Mouse (Mus musculus) c-Kit-negative CD71-positive TER-119-positive erythroid progenitor cells, embryonic 14.5 days (primary cell): Measurements from ENCODE around the gene Ccdc47.
"Not testable (repeated sequence)": the region's sequence is repeated elsewhere in the genome, so short reads cannot be mapped to it uniquely, and the experiment has no call there.

Source experiments
- DNase-seq: peaks from one replicate; pipeline ENCODE4 v3.0.0-alpha.2; 2013; ENCODE audit warnings: low read depth, low spot score

The Ccdc47 gene

DNA sequence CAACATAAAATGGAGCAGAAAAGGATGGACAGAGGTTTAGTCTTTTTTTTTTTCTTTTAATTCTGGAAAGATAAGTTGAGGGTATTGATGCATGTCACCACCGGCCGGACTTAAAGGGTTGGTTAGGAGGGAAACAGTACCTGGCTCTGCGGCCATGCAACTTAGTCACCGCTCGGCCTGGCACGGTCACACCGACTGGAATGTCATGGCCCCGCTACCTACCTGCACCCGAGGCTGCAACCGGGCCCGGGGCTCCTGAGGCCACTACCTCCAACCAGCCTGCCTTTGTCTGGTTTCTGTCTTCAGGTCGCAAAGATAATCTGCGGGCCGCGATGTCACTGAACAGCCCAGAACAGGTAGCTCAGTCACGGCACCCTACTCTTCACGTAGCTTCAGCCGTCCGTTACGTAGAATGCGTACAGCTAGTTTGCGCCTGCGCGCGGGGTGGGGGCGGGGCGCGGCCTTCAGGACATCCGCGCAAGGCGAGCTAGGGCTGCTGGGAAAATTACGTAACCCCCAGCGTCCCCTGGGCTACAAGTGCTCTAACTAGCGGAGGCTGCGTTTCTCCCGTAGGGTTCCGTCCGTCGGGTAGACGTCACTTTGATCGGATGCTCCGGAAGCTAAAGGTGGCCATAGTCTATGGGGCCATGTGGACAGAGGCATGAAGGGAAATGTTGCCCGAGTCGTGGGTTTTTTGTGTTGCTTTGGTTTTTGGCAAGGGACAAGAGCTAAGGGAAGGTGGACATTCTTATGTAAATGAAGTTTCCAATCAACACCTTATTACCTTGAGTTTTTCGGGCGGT lies at the start of gene Ccdc47:
TSS of gene Ccdc47 (minus strand) at position 418 of the 803 bp plus-strand sequence.
- DNase-seq, result peak; percentile 97

DNA sequence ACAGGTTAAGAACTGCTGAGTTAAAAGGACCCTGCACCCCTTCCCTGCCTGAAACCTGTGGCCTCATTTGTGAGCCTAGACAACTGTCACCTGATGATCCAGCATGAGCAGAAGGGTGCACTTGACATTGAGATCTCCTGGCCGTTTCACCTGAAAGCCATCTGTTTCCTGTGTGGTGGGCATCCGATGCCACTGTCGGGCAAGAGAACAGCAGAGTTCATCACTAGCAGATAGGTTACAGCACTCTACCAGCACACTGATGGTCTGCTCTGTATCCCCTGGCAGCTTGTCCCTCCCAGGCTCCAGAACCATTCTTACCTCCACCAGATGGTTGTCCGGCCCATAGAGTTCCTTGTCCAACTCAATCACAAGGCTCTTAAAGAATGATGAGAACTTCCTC lies 49.4 kb upstream of the Ccdc47 start:
- DNase-seq, result no peak

DNA sequence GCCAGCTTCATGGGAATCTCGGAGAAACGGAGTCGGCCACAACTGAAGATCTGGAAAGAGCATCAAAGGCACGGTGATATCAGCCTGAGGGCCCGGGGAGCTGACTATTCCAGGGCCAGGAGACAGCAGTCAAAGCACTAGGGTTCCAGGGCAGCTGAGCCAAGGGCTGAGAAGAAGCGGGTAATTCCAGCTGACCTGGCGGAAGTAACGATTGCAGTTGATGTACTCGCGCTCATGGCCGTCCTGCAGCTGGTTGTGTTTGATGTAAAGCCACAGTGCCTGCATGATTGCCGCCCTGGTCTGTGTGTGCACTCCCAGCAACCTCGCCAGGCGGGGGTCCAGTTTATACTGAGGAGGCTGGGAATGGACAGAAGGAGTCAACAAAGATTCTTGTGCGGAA lies 48.8 kb upstream of the Ccdc47 start:
- DNase-seq, result no peak

DNA sequence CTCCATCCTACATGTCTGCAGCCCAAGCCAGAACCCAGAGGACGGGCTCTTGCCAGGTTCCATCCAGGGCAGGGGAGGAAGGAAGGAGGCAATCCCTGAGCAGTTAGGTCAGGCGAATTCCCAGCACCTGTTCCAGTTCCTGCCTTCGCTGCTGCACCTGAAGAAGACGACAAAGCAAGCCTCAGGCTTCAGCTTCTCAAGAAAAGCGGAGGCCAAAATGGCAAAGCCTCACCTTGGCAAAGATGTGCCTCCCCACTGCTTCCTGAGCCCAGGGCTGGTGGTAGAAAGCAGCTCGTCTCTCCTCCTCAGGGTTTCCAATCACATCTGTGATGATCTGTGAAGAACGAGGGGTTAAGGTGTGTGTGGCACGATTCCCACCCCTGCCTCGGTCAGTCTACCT lies 47.8 kb upstream of the Ccdc47 start:
- DNase-seq, result no peak

DNA sequence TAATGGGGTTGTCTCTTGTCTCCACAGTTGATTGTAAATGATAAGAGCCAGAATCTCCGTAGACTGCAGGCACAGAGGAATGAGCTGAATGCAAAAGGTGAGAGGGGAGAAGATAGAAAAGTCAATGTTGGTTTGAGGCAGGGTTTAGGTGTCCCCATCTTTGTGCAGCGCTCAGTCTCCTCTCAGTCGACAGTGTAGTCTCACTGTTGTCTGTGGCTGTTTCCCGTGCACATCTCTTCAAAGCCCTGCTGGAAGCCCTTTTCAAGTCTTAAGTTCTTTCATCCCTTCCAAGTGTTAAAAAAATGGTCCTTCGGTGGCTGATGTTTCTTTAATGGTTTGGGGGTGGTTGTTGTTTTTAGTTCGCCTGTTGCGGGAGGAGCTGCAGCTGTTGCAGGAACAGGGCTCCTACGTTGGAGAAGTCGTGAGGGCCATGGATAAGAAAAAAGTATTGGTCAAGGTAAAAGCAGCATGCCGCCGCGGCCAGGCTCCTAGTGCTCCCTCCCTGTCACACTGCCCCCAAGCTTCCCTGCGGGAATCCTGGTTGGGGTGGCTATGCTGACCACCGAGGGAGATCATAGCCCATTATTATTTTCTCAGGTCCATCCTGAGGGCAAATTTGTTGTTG lies 44.8 kb upstream of the Ccdc47 start:
- no peak for DNase-seq

DNA sequence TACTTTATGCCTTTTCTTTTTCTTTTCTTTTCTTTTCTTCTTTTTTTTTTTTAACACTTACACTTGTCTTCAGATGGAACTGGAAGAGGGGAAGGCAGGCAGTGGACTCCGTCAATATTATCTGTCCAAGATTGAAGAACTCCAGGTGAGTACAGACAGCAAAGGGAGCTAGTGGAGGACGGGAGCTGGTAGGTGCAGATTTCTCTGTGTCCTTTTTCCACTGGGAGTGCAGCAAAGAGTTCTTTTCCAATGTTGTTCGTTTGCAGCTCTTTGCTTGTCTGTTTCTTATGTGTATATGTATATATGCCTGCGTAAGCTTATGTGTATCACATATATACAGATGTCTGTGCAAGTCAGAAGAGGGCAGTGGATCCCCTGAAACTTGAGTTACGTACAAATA lies 40.6 kb upstream of the Ccdc47 start:
- no peak for DNase-seq

DNA sequence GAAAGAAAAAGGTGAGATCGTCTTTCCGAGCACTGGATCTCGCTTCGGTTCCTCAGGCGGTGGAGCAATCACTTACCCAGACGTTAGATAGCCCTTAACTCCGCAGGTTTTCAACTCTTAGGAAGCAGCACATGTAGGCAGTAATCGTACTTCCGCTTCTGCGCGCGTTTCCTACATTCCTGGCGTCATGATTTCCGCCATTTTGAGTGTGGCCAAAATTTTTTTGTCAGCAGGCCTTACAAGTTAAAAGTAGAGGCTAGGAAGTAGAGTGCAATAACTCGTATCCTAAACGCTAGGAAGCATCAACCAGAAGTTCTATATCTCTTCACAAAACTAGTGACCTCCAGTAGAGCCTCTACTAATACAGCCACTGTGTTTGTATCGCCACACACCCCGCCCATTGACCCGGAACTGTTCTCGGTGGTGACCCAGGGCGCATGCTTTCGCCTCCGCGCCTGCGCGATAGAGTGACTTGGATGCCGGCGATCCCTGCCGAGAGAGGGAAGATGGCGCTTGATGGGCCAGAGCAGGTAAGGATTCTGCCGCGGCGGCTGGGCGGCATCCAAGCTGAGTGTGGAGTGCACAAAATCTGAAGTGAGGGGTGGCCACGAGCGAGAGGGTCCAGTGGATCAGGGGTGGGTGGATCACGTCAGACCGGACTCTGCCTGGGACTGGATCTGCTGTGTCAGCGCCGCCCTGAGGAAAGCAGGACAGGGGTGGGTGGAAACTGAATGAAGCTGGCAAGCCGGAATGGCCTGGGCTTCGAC lies 39.7 kb upstream of the Ccdc47 start, which contains the start of the genes Ftsj3 and Psmc5:
TSS of gene Ftsj3 (minus strand) at position 395 of the 767 bp plus-strand sequence.
TSS of gene Psmc5 (plus strand) at position 470 of the 767 bp plus-strand sequence.
- DNase-seq, result peak; percentile 97

DNA sequence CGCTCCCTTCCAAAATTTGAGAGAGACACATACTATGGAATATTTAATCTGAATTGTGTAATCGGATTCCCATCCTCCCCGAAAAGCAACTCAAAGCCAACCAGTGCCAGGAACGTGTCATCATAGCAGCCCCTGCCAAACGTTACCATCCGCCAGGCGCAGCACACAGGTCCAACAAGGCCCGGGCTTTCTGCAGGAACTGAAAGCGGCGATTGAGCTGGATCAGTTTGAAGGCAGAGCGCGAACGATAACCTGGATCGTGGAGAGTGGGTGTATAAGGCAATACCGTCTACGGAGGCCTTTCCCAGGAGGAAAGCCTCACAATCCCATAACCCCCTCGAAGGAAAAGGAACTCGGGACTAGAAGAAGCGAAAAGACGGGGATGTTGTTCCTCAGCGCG lies 39.0 kb upstream of the Ccdc47 start:
- no peak for DNase-seq

DNA sequence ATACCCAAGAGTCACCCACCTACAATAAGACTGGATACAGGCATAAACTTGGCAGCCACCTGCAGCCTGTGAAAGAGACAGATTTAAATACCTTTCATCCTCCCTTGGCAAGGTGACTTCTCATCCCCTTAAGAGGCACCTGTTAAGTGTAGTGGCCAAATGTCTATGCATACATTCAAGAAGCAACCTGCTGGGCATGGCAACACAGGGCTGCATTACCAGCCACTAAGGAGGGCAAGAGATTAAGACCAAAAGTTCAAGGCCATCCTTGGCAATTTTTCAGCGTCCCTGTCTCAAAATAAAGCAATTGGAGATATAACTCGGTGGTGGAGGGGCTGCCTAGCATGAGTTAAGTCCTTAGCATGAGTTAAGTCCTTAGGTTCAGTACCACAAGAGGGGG lies 38.6 kb upstream of the Ccdc47 start:
- no peak for DNase-seq

DNA sequence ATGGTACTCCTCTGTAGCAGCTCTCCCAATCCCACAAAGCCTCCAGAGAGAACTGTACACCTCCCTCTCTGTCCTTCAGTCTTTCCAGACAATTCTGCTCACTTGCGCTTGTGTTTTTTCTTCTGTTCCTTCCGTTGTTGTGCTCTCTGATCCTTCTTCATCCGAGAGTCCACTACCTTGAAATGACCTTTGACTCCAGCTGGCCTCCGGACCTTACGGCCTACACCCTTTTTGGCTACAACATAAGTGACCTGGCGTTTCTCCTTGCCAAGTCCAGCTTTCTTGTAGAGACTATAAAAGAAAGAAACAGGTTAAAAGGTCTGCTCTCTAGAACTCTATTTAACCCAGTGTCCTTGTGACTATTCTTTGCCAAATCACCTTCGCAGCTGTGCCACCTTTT lies 33.2 kb upstream of the Ccdc47 start:
- DNase-seq, result no peak

DNA sequence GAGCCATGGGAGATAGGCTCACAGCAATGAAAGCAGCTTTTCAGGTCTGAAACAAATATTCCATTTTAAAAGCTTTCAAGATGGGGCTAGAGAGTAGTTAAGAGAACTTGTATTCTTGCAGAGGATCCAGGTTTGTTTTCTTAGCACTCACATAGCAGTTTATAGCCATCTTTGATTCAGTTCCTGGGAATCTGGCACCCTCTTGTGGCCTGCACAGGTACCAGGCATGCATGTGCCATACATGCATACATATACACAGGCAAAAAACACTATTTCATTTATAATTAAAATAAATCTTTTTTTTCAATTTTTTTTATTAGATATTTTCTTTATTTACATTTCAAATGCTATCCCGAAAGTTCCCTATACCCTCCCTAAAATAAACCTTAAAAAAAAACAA lies 30.7 kb upstream of the Ccdc47 start:
- no peak for DNase-seq

DNA sequence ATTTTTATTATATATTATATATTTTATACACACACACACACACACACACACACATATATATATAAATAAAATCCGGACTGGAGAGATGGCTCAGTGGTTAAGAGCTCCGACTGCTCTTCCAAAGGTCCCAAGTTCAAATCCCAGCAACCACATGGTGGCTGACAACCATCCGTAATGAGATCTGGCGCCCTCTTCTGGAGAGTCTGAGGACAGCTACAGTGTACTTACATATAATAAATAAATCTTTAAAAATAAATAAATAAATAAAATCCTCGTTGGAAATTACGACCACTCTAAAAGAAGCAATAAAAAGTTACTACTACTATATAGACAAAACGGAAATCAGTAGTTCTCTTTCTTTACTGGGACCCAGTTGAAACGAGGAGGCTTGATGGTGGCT lies 17.8 kb upstream of the Ccdc47 start:
- not testable (repeated sequence) for DNase-seq

DNA sequence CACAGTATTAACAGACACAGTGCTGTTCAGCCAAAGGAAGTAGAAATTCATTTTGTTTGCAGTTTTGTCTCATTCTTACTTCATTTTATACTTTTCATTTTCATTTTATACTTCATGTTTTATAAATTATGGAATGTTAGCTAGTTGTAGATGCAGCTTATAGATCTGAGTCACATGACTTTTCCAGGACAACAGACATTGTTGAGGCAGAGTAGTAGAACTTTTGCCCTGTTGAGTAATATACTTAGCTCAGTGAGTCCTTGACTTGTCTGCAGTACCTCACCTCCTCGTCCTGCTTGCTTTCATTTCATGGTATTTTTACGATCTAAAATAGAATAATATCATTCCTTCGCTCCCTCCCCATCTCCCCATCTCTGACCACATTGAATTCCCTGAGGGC lies 4.5 kb upstream of the Ccdc47 start:
- DNase-seq, result no peak

DNA sequence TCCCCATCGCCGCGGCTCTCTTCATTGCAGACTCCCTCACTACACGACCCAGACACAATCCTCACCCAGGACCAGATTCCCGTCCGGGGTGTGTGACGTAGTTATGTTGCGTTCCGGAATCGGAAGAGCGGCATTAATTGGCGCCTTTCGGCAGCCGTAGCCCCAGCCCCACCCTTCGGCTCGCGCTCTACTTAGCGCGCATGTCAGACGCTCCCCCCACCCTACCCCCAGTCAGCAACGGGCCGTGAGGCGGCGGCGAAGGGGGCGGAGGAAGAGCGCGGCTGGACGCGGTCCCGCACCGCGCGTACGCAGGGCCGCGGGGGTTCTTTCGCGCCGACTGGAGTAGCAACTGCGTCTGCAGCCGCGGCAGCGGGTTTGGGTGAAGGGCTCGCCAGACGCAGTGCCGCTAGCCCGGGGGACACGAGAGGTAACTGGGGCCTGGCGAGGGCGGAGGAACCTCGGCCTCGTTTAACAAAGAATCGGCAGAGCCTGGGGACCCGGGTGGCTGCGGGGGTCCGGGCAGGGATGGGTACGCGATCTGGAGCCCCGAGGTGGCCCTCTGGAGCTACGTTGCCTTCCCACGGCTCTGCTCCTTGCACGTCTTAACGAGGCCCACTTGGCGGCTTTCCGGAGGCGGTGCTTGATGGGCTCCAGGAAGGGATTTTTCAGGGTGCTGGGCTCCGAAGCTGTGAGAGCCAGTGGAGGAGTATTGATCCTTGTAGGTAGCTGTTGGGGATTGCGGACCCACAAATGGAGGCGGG lies 766 bp upstream of the Ccdc47 start, which contains the start of gene Ddx42:
TSS of gene Ddx42 (plus strand) at position 197 of the 761 bp plus-strand sequence.
- peak; percentile 90 for DNase-seq

DNA sequence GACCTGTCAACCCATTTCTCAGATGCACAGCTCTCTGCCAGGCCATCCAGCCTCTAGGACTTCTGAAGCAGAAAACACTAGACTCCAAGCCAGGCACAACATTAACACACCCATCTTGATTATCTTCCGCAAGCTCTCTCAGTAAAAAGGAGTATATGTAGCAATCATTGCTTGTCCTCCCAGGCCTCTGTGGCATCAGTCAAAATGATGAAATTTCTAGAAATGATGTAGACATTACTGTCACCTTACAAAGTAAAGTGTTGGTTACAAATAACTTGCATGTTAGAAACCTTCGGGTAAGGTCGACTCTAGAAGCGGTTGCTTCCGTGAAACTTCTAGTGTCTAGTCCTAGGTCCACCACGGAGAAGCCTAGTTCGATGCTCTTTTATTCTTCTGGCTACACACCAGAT lies 689 bp downstream of the Ccdc47 start:
- peak; percentile 21 for DNase-seq

DNA sequence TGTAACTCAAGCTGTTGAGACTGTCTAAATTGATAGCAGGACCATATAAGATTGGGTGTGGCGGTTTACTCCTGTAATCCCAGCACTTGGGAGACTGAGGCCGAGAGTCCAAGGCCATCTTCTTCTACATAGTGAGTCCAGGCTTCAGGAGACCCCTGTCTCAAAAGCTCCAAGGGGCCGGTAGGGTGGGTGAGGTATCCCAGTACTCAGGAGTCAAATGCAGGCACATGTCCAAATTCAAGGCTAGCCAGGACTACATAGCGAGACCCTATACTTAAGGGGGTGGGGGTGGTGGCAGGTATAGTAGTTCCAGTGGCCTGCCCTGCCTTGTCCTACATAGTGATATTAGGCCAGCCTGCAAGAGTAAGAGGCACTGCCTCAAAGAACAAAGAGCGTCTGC lies 1.3 kb downstream of the Ccdc47 start:
- DNase-seq, result no peak

DNA sequence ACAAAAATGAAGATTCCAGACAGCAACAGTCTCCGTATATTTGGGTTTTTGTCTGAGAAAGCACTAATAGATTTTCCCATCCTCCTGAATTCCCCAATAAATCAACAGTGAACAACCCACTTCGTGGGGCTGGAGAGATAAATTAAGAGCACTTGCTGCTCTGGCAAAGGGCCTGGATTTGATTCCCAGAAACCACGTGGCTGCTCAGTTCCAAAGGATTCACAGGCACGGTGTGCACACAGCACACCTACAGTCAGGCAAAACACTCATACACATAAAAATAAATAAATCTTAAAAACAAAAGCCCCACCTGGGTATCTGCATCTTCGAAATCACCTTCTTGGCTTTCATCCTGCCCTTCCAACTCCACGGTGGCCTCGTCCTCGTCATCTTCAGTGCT lies 3.4 kb downstream of the Ccdc47 start:
- no peak for DNase-seq

DNA sequence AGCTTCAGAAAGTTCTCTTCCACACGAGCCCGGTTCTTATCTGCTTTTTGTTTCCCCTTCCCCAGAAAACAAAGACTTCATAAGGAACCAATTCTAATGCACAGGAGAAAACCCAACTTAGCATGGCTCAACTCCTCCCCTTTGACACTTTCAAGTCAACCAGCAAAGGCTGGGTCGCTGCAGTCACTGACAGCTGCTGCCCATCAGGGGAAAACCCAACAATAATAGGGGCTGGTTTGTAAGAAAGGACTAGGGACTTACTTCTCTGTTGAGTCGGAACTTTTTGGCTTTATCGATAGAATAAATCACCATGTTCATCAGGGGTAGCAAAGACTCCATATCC lies 14.1 kb downstream of the Ccdc47 start, which contains the start of gene Strada:
TSS of gene Strada (minus strand) at position 46 of the 343 bp plus-strand sequence.
- DNase-seq, result no peak

DNA sequence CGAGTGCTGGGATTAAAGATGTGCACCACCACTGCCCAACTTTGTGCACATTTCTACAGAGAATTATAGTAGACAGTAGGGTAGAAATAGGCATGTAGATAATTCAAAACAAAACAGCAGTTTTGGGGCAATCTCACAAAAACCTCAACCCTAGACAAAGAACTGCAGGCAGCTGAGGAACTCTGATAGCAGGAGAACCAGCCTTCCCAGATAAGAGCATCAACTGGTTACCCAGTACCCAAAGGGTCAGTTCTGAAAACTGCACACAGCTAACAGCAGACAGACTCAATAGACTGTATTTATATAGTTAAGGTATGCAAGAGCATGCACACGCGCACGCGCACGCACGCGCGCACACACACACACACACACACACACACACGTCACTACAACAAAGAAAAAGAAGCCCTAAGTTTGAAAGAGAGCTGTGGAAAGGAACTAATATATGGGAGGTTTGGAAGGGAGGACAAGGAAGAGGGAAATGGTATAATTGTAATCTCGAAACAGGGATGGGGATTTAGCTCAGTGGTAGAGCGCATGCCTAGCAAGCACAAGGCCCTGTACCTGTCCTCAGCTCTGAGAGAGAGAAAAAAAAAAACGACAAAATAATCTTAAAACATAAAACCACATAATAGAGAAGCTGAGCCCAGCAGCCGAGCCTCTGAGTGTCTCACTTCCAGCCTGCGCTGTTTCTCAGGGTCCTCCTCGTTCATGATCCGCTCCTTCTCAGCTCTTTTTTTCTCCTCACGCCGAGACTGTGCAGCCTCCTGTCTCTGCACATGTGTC lies 14.6 kb downstream of the Ccdc47 start:
- no peak for DNase-seq

DNA sequence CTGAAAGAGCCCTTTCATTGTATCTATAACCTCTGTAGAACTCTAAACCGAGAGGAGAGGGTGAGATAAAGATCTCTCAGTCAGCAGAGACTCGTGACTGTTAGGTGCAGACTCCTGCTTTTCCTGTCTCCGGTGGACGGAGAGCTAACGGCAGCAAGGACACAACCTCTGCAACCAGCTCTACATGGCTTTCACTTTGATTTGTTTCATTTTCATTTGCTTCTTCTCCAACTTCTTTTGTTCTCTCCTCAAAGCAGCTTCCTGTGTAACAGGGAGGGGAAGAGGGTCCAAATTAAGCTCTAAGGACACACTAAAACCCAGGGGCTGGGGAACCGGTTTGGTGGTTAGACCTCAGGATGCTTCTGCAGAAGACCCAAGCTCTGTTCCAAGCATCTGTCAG lies 15.4 kb downstream of the Ccdc47 start:
- no peak for DNase-seq

DNA sequence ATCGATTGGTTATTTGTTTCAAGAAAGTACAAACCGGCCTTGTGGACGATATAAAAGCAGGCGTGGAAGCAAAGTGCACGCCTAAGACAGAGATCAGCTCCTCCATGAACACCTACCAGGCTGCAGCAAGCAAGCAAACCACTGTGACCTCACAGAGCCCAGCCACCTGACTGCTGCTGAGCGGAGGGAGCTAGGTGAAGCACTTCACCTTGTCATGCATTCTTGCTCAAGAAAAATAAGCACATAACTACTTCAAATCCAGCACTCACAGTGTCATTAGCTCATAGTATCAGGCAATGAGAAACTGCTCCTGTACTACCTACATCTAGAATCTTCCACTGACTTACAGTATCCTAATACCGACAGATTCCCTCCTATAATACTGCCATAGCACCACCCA lies 16.1 kb downstream of the Ccdc47 start:
- DNase-seq, result not testable (repeated sequence)
